Mouse (Mus musculus): ENCODE measurements around the gene Boll. TPM values are rescaled to one million over a fixed set of nuclear protein-coding genes. Genes with fewer than 3 reads are reported as not detected.
"Not testable (repeated sequence)": the region's sequence is repeated elsewhere in the genome, so short reads cannot be mapped to it uniquely, and the experiment has no call there.

Boll gene
- polyA plus RNA-seq, 1 experiment: not detected

DNA sequence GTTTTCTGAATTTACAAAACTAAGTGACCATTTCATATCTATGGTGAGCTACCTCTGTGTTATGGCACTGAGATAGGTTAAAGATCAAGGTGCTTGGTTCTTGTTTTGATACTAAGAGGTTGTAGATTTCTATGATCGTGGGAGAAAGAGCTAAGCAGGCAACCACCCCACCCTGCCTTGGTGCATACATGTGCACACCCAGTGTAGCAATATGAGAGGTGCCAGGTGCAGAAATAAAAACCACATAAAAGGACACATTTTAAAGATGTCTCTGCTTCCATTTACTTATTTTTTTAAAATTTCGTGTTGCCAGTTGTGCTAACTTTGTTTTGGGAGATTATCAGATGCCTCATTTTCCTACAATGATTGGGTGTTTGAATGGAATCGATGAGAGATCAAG is 9.4 kb upstream of the Boll start:
- DNase-seq (ENCODE audit: low read depth): no peak
- TF ChIP-seq POLR2A (IDR thresholded peaks at IDR 0.05; ENCODE audit: borderline replicate concordance, extremely low read depth, insufficient read depth, insufficient read length, poor library complexity, severe bottlenecking): no peak
- TF ChIP-seq CTCF (IDR thresholded peaks at IDR 0.05; ENCODE audit: borderline replicate concordance, extremely low read depth, insufficient read depth, insufficient read length): no peak

GRCm38 (mm10) chr1:55363586-55363985 is 317 bp upstream of the Boll start:
- TF ChIP-seq CTCF (IDR thresholded peaks at IDR 0.05; ENCODE audit: borderline replicate concordance, extremely low read depth, insufficient read depth, insufficient read length) (no peak), POLR2A (IDR thresholded peaks at IDR 0.05; ENCODE audit: borderline replicate concordance, extremely low read depth, insufficient read depth, insufficient read length, poor library complexity, severe bottlenecking) (no peak)
- DNase-seq (ENCODE audit: low read depth): peak; percentile 74

- TF ChIP-seq POLR2A (IDR thresholded peaks at IDR 0.05; ENCODE audit: borderline replicate concordance, extremely low read depth, insufficient read depth, insufficient read length, poor library complexity, severe bottlenecking): no peak
- no peak for TF ChIP-seq CTCF (IDR thresholded peaks at IDR 0.05; ENCODE audit: borderline replicate concordance, extremely low read depth, insufficient read depth, insufficient read length)
- no peak for DNase-seq (ENCODE audit: low read depth)
Observed at GRCm38 (mm10) chr1:55362634-55363033, 635 bp downstream of the Boll start.

DNA sequence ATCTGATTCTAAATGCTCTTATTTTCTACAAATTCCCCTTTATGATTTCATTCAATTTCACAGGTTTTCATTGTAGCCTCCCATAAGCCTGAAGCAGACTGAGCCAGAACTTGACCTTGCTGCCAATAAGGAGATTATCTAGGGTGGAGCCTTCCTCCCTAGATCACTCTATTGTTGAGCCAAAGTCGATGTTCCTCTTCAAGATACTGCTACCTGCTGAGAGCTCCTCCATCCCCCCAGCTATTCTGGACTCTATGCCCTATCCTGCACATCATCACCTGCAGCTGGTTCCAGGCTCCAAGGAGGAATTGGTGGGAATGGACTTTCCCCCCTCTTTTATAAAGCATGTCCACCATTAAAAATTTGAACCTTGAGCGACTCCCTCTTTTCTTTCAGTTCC is 11.4 kb downstream of the Boll start:
- DNase-seq (ENCODE audit: low read depth): not testable (repeated sequence)

DNA sequence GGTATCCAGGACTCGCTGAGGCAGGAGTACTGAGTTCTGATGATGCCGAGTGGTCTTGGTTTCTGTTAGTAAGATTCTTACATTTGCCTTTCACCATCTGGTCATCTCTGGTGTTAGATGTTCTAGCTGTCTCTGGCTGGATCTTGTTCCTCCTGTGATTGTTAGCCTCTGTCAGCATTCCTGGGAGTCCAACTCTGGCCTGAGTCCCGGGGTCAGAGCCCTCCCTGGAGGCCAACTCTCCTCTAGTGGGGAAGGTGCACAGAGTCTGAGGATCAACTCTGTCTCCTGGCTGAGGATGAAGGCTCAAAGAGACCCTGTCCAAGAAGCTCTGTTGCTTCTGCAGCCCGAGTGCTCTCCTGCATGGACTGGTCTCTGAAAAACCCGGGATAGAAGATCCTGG is 37.8 kb downstream of the Boll start:
- not testable (repeated sequence) for DNase-seq (ENCODE audit: low read depth)

DNA sequence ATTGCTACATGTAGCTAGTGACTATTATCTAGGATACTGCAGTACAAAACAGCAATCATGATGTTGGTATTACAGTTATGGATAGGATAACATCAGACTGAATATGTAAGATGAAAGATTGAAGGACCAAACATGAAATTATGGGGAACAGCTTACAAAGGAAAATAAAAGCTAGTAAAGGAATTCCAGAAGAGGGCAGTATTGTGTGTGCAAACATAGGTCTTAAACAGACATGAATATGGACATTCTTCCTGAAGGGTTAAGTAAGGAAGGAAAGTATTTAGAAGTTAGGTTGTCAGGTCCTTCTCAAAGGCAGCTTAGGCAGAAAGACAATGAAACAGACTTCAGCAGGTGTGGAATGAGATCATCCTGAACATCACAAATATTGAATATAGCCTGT is 62.2 kb downstream of the Boll start:
- peak; percentile 53 for DNase-seq (ENCODE audit: low read depth)

GRCm38 (mm10) chr1:55279081-55279480 is 84.2 kb downstream of the Boll start:
- no peak for DNase-seq (ENCODE audit: low read depth)
- TF ChIP-seq POLR2A (IDR thresholded peaks at IDR 0.05; ENCODE audit: borderline replicate concordance, extremely low read depth, insufficient read depth, insufficient read length, poor library complexity, severe bottlenecking) (no peak), CTCF (IDR thresholded peaks at IDR 0.05; ENCODE audit: borderline replicate concordance, extremely low read depth, insufficient read depth, insufficient read length) (no peak)

More for the DNA sequence above, 62.2 kb downstream of the Boll start:
- TF ChIP-seq CTCF (IDR thresholded peaks at IDR 0.05; ENCODE audit: borderline replicate concordance, extremely low read depth, insufficient read depth, insufficient read length) (no peak), POLR2A (IDR thresholded peaks at IDR 0.05; ENCODE audit: borderline replicate concordance, extremely low read depth, insufficient read depth, insufficient read length, poor library complexity, severe bottlenecking) (no peak)

GRCm38 (mm10) chr1:55265447-55265846 is 97.8 kb downstream of the Boll start:
- no peak for DNase-seq (ENCODE audit: low read depth)
- no peak for TF ChIP-seq POLR2A (IDR thresholded peaks at IDR 0.05; ENCODE audit: borderline replicate concordance, extremely low read depth, insufficient read depth, insufficient read length, poor library complexity, severe bottlenecking)
- TF ChIP-seq CTCF (IDR thresholded peaks at IDR 0.05; ENCODE audit: borderline replicate concordance, extremely low read depth, insufficient read depth, insufficient read length): no peak

GRCm38 (mm10) chr1:55264385-55264784 is 98.9 kb downstream of the Boll start:
- TF ChIP-seq CTCF (IDR thresholded peaks at IDR 0.05; ENCODE audit: borderline replicate concordance, extremely low read depth, insufficient read depth, insufficient read length): no peak
- no peak for TF ChIP-seq POLR2A (IDR thresholded peaks at IDR 0.05; ENCODE audit: borderline replicate concordance, extremely low read depth, insufficient read depth, insufficient read length, poor library complexity, severe bottlenecking)
- no peak for DNase-seq (ENCODE audit: low read depth)

- TF ChIP-seq POLR2A (IDR thresholded peaks at IDR 0.05; ENCODE audit: borderline replicate concordance, extremely low read depth, insufficient read depth, insufficient read length, poor library complexity, severe bottlenecking): no peak
- no peak for DNase-seq (ENCODE audit: low read depth)
Observed at GRCm38 (mm10) chr1:55246374-55246773, 116.9 kb downstream of the Boll start.

DNA sequence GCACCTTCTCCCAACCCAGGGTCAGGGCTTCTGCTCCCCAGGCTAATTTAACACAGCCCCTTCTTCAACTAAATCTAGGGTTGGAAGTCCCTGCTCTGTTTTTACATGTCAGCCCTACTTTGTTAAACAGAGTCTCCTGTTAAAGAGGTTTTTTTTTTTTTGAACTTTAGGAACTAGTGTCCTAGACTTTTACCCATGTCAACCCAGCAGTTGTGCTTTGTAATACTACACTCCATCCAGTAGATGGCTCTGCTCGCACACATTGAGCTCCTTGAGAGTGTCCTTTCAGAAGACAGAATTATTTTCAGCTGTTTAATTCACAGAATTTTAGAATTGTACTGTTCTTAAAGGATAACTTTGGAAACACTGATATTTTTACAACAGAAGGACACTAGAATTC is 124.0 kb downstream of the Boll start:
- DNase-seq (ENCODE audit: low read depth): peak; percentile 85
- TF ChIP-seq CTCF (IDR thresholded peaks at IDR 0.05; ENCODE audit: borderline replicate concordance, extremely low read depth, insufficient read depth, insufficient read length) (peak; percentile 68; the same call in 1 of the 2 replicates), POLR2A (IDR thresholded peaks at IDR 0.05; ENCODE audit: borderline replicate concordance, extremely low read depth, insufficient read depth, insufficient read length, poor library complexity, severe bottlenecking) (no peak)

GRCm38 (mm10) chr1:55238496-55238895 is 124.8 kb downstream of the Boll start:
- no peak for DNase-seq (ENCODE audit: low read depth)

DNA sequence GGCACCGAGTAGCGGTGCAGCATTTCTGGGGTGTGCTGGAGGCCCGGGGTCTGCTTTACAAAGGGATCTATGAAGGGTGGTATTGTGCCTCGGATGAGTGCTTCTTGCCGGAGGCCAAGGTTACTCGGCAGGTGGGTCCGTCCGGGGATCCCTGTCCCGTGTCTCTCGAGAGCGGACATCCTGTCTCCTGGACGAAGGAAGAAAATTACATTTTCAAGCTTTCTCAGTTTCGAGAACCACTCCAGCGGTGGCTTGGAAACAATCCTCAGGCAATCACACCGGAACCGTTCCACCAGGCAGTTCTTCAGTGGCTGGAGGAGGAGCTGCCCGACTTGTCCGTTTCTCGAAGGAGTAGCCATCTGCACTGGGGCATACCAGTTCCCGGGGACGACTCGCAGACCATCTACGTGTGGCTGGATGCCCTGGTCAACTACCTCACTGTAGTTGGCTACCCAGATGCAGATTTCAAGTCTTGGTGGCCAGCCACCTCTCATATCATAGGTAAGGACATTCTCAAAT is 125.6 kb downstream of the Boll start:
- no peak for TF ChIP-seq POLR2A (IDR thresholded peaks at IDR 0.05; ENCODE audit: borderline replicate concordance, extremely low read depth, insufficient read depth, insufficient read length, poor library complexity, severe bottlenecking)
- TF ChIP-seq CTCF (IDR thresholded peaks at IDR 0.05; ENCODE audit: borderline replicate concordance, extremely low read depth, insufficient read depth, insufficient read length): no peak
- peak; percentile 47 for DNase-seq (ENCODE audit: low read depth)

More at GRCm38 (mm10) chr1:55238496-55238895, 124.8 kb downstream of the Boll start:
- TF ChIP-seq CTCF (IDR thresholded peaks at IDR 0.05; ENCODE audit: borderline replicate concordance, extremely low read depth, insufficient read depth, insufficient read length): no peak
- no peak for TF ChIP-seq POLR2A (IDR thresholded peaks at IDR 0.05; ENCODE audit: borderline replicate concordance, extremely low read depth, insufficient read depth, insufficient read length, poor library complexity, severe bottlenecking)
